Mouse (Mus musculus): Measurements from ENCODE around the gene Itsn1.

The Itsn1 gene

GRCm38 (mm10) chr16:91729066-91729482, at the start of gene Itsn1:
Gene Itsn1 (plus strand): TSS chr16:91729281.
- ATAC-seq (ENCODE audit: insufficient number of reproducible peaks, low FRiP score, low TSS enrichment) = peak; percentile 80

- no peak for ATAC-seq (ENCODE audit: insufficient number of reproducible peaks, low FRiP score, low TSS enrichment)
Measured at GRCm38 (mm10) chr16:91680656-91681055, 48.4 kb upstream of the Itsn1 start.

GRCm38 (mm10) chr16:91685526-91685925, 43.6 kb upstream of the Itsn1 start:
- ATAC-seq (ENCODE audit: insufficient number of reproducible peaks, low FRiP score, low TSS enrichment) = no peak

GRCm38 (mm10) chr16:91686369-91686768, 42.7 kb upstream of the Itsn1 start:
- no peak for ATAC-seq (ENCODE audit: insufficient number of reproducible peaks, low FRiP score, low TSS enrichment)

- no peak; the same call in 1 of the 2 replicates for ATAC-seq (ENCODE audit: insufficient number of reproducible peaks, low FRiP score, low TSS enrichment)
Measured at GRCm38 (mm10) chr16:91688023-91688618, 41.0 kb upstream of the Itsn1 start.

- peak; percentile 95 for ATAC-seq (ENCODE audit: insufficient number of reproducible peaks, low FRiP score, low TSS enrichment)
Measured at GRCm38 (mm10) chr16:91688619-91689334, 40.3 kb upstream of the Itsn1 start, which contains the start of gene Donson. Gene Donson (minus strand): TSS chr16:91688770.

GRCm38 (mm10) chr16:91689791-91690190, 39.3 kb upstream of the Itsn1 start:
- no peak for ATAC-seq (ENCODE audit: insufficient number of reproducible peaks, low FRiP score, low TSS enrichment)

GRCm38 (mm10) chr16:91694455-91695084, 34.5 kb upstream of the Itsn1 start:
- peak; percentile 86 for ATAC-seq (ENCODE audit: insufficient number of reproducible peaks, low FRiP score, low TSS enrichment)

GRCm38 (mm10) chr16:91695108-91695755, 33.8 kb upstream of the Itsn1 start:
- ATAC-seq (ENCODE audit: insufficient number of reproducible peaks, low FRiP score, low TSS enrichment) = no peak

GRCm38 (mm10) chr16:91698995-91699394, 30.1 kb upstream of the Itsn1 start:
- ATAC-seq (ENCODE audit: insufficient number of reproducible peaks, low FRiP score, low TSS enrichment) = no peak

- no peak for ATAC-seq (ENCODE audit: insufficient number of reproducible peaks, low FRiP score, low TSS enrichment)
Measured at GRCm38 (mm10) chr16:91701908-91702307, 27.2 kb upstream of the Itsn1 start.

- no peak for ATAC-seq (ENCODE audit: insufficient number of reproducible peaks, low FRiP score, low TSS enrichment)
Measured at GRCm38 (mm10) chr16:91702771-91703188, 26.3 kb upstream of the Itsn1 start.

- ATAC-seq (ENCODE audit: insufficient number of reproducible peaks, low FRiP score, low TSS enrichment) = no peak
Measured at GRCm38 (mm10) chr16:91704603-91705340, 24.3 kb upstream of the Itsn1 start.

GRCm38 (mm10) chr16:91710241-91710640, 18.8 kb upstream of the Itsn1 start:
- no peak for ATAC-seq (ENCODE audit: insufficient number of reproducible peaks, low FRiP score, low TSS enrichment)

- no peak for ATAC-seq (ENCODE audit: insufficient number of reproducible peaks, low FRiP score, low TSS enrichment)
Measured at GRCm38 (mm10) chr16:91716927-91717349, 12.1 kb upstream of the Itsn1 start.

- no peak for ATAC-seq (ENCODE audit: insufficient number of reproducible peaks, low FRiP score, low TSS enrichment)
Measured at GRCm38 (mm10) chr16:91717399-91717798, 11.7 kb upstream of the Itsn1 start.

GRCm38 (mm10) chr16:91724247-91724646, 4.8 kb upstream of the Itsn1 start:
- no peak for ATAC-seq (ENCODE audit: insufficient number of reproducible peaks, low FRiP score, low TSS enrichment)

GRCm38 (mm10) chr16:91727433-91727832, 1.6 kb upstream of the Itsn1 start:
- no peak for ATAC-seq (ENCODE audit: insufficient number of reproducible peaks, low FRiP score, low TSS enrichment)

GRCm38 (mm10) chr16:91728123-91729065, 687 bp upstream of the Itsn1 start, which contains the start of gene Cryzl1:
Gene Cryzl1 (minus strand): TSS chr16:91728975.
- ATAC-seq (ENCODE audit: insufficient number of reproducible peaks, low FRiP score, low TSS enrichment) = peak; percentile 91

All from cerebellum, adult (tissue).